In genomic region chr1:167349815-167350596, GRCm38 (mm10) we compare ENCODE assay signal across 8 mouse cellular contexts. TPM values are rescaled to one million over a fixed set of nuclear protein-coding genes. Genes with fewer than 3 reads are reported as not detected.
A peak's percentile ranks its signal among the peaks of the same experiment; 100 is the strongest.
DNase-seq lines count a peak whose midpoint lies in the region; ATAC-seq lines count a peak whose summit lies in the region.

Gene Aldh9a1 (plus strand): TSS chr1:167349991.

- peak within 1 kb of the TSS; percentile 67 for H3K4me3 ChIP-seq in hindbrain, embryonic 15.5 days

- ATAC-seq in hindbrain, embryonic 15.5 days (ENCODE audit: low FRiP score, low read depth) = peak; percentile 99

- H3K4me1 ChIP-seq in hindbrain, embryonic 15.5 days (replicated peaks) = peaks cover 9% of the 10 kb centered on the region; the same call in 1 of the 2 replicates

- WGBS in hindbrain, embryonic 15.5 days = under 1% methylated on average over 55 of the region's 55 CpGs

- H3K36me3 ChIP-seq in hindbrain, embryonic 15.5 days = no peaks in the 10 kb centered on the region

- H3K9me3 ChIP-seq in hindbrain, embryonic 15.5 days = no peaks in the 10 kb centered on the region

- no peaks in the 10 kb centered on the region for H3K27me3 ChIP-seq in hindbrain, embryonic 15.5 days

- peak within 1 kb of the TSS; percentile 76 for H3K9ac ChIP-seq in hindbrain, embryonic 15.5 days

- peak within 1 kb of the TSS; percentile 88 for H3K27ac ChIP-seq in hindbrain, embryonic 15.5 days (replicated peaks)

- peak; percentile 73 for DNase-seq in T-cell, adult 2 months (ENCODE audit: low spot score)
- peak; percentile 81 to 86 for DNase-seq in cerebellum, postnatal 36 days
- peak; percentile 85 to 86 for DNase-seq in frontal cortex, postnatal 36 days (ENCODE audit: low spot score in 2 of 2)
- peak; percentile 77 for DNase-seq in left cerebral cortex, adult 11 months (ENCODE audit: low spot score)
- peak; percentile 95 for DNase-seq in lung, postnatal 4 days
- peak; percentile 68 for DNase-seq in retina, postnatal 7 days (ENCODE audit: low read depth, low spot score)
- peak; percentile 75 for DNase-seq in urinary bladder, adult 2 months (ENCODE audit: low spot score)

- H3K4me2 ChIP-seq in hindbrain, embryonic 15.5 days = peak within 1 kb of the TSS; percentile 69

RNA-seq across cellular contexts. Expression of gene Aldh9a1, which starts in this region (rescaled TPM):
- polyA plus RNA-seq in hindbrain, embryonic 15.5 days (2015; fragmentation: Nextera tagmentation; extraction: Ambion mirVana) = 34.9 and 39.7 TPM in 2 replicates
- polyA plus RNA-seq in urinary bladder, adult 2 months (2012; rRNA removed) = 35.7 and 38.3 TPM in 2 replicates

Comparison
In these comparisons a context has a peak if more than half of its experiments do, and no peak if none do; other contexts are left out.
1. Peak in every context shown above with its lines: DNase-seq, ATAC-seq, H3K4me3 ChIP-seq and H3K27ac ChIP-seq.